Comparison of ENCODE assay signal across 10 mouse cellular contexts in the genomic region with DNA sequence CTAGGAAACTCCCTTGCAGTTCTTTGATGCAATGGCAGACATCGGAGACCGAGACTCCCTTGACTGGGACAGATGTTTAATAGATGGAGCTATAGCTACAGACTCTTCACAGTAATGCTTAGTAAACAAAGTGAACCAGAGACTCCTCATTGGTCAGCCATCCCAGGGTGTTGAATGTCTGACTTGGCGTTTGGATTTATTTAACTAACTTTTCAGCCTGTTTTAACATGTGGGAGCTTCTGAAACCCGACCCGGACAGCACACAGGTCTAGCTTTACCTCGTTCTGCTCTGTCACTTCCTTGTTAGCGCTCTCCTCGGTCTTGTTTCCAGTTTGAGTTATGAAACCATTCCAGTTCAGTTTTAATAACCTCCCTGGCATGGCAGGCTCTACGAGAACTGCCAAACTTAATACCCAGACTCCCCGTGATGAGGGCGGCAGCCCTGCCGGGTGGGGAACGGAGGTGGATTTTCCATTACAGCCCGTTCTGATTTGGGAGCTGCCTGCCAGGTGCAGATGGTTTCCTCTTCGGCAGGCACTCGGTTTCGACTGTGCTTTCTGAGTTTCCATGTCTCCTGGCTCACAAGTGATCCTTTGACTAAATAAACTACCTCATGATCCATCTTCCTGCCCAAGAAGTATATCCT.
DNase-seq lines count a peak whose midpoint lies in the region; ATAC-seq and TF ChIP-seq lines count a peak whose summit lies in the region.
"Had no signal": no experiment of that assay in that cellular context is flagged by ENCODE, and none has a peak within 500 bp of the region (broad histone marks: within the 10 kb centered on the region; RNA-seq: fewer than 3 reads in every experiment).

No protein-coding gene starts in this region.

- no peaks in the 10 kb centered on the region; the same call in 1 of the 2 replicates for H3K27me3 ChIP-seq in lung, embryonic 16.5 days (ENCODE audit: control insufficient read depth, insufficient read depth, low read depth, low read length)
- no peaks in the 10 kb centered on the region for H3K27me3 ChIP-seq in intestine, embryonic 15.5 days (replicated peaks)
- H3K27me3 ChIP-seq in limb, embryonic 15.5 days = no peaks in the 10 kb centered on the region
- no peaks in the 10 kb centered on the region for H3K27me3 ChIP-seq in heart, adult 2 months (ENCODE audit: control insufficient read depth, insufficient read depth, low read length)
- H3K27me3 ChIP-seq: liver, embryonic 12.5 days had no signal

- no peak overlapping the region for H3K4me3 ChIP-seq in lung, embryonic 16.5 days (ENCODE audit: low read length)
- no peak overlapping the region for H3K4me3 ChIP-seq in intestine, embryonic 15.5 days (replicated peaks)
- peak overlapping the region; percentile 21 for H3K4me3 ChIP-seq in limb, embryonic 15.5 days
- no peak overlapping the region for H3K4me3 ChIP-seq in heart, adult 2 months
- H3K4me3 ChIP-seq: liver, embryonic 12.5 days had no signal

- TF ChIP-seq CTCF in heart, adult 2 months (IDR thresholded peaks at IDR 0.05) = no peak

- no peak overlapping the region for H3K9ac ChIP-seq in lung, embryonic 16.5 days (ENCODE audit: low read length)
- no peak overlapping the region for H3K9ac ChIP-seq in intestine, embryonic 15.5 days
- no peak overlapping the region for H3K9ac ChIP-seq in limb, embryonic 15.5 days
- no peak overlapping the region for H3K9ac ChIP-seq in heart, adult 2 months (ENCODE audit: low read depth, low read length)
- H3K9ac ChIP-seq: liver, embryonic 12.5 days had no signal

- peaks cover 5% of the 10 kb centered on the region; the same call in 1 of the 2 replicates for H3K4me1 ChIP-seq in lung, embryonic 16.5 days (replicated peaks; ENCODE audit: control insufficient read depth, insufficient read depth, low read length)
- no peaks in the 10 kb centered on the region for H3K4me1 ChIP-seq in intestine, embryonic 15.5 days (replicated peaks)
- peaks cover 17% of the 10 kb centered on the region for H3K4me1 ChIP-seq in limb, embryonic 15.5 days
- no peaks in the 10 kb centered on the region for H3K4me1 ChIP-seq in heart, adult 2 months (ENCODE audit: control insufficient read depth, insufficient read depth, low read length)
- H3K4me1 ChIP-seq: liver, embryonic 12.5 days had no signal

- no peak overlapping the region for H3K27ac ChIP-seq in lung, embryonic 16.5 days (ENCODE audit: low read length)
- no peak overlapping the region for H3K27ac ChIP-seq in intestine, embryonic 15.5 days
- H3K27ac ChIP-seq in limb, embryonic 15.5 days = peak overlapping the region; percentile 84
- no peak overlapping the region for H3K27ac ChIP-seq in heart, adult 2 months
- H3K27ac ChIP-seq: liver, embryonic 12.5 days had no signal

- intact Hi-C loops in heart, adult 2 months (cut with DNase I) = no loop called here

- H3K79me2 ChIP-seq in heart, adult 2 months (replicated peaks; ENCODE audit: control insufficient read depth, insufficient read depth, low read length) = no peaks in the 10 kb centered on the region

- TF ChIP-seq POLR2A in heart, adult 2 months (IDR thresholded peaks at IDR 0.05; ENCODE audit: insufficient read depth, low read depth, low read length) = no peak

- no peaks in the 10 kb centered on the region for H3K36me3 ChIP-seq in lung, embryonic 16.5 days (ENCODE audit: control insufficient read depth, insufficient read depth, low read length)
- no peaks in the 10 kb centered on the region for H3K36me3 ChIP-seq in intestine, embryonic 15.5 days
- H3K36me3 ChIP-seq in limb, embryonic 15.5 days = no peaks in the 10 kb centered on the region
- no peaks in the 10 kb centered on the region for H3K36me3 ChIP-seq in heart, adult 2 months (ENCODE audit: control insufficient read depth, insufficient read depth, low read length)
- H3K36me3 ChIP-seq: liver, embryonic 12.5 days had no signal

- TF ChIP-seq EP300 in heart, adult 2 months (IDR thresholded peaks at IDR 0.05; ENCODE audit: insufficient read depth, low read depth, low read length) = no peak

- no peaks in the 10 kb centered on the region for H3K9me3 ChIP-seq in lung, embryonic 16.5 days (ENCODE audit: control insufficient read depth, low read length)
- H3K9me3 ChIP-seq in intestine, embryonic 15.5 days = no peaks in the 10 kb centered on the region
- no peaks in the 10 kb centered on the region for H3K9me3 ChIP-seq in limb, embryonic 15.5 days
- H3K9me3 ChIP-seq: liver, embryonic 12.5 days had no signal

- WGBS in lung, embryonic 16.5 days = 39% methylated on average over 17 of the region's 17 CpGs
- WGBS in intestine, embryonic 15.5 days = 41% methylated on average over 17 of the region's 17 CpGs
- WGBS in limb, embryonic 15.5 days = 16% methylated on average over 17 of the region's 17 CpGs
- WGBS in heart, adult 2 months = 79% methylated on average over 17 of the region's 17 CpGs

- no peak for DNase-seq in lung, postnatal 36 days
- peak; percentile 58 for DNase-seq in forelimb bud, embryonic 11.5 days (ENCODE audit: low read depth, low spot score)
- no peak for DNase-seq in heart, adult 2 months
- DNase-seq: layer of hippocampus, adult 9-11 months had no signal

- H3K4me2 ChIP-seq in lung, embryonic 16.5 days (ENCODE audit: low read depth, low read length) = peak overlapping the region; percentile 41
- H3K4me2 ChIP-seq in intestine, embryonic 15.5 days (replicated peaks) = peak overlapping the region; percentile 40
- peak overlapping the region; percentile 38 for H3K4me2 ChIP-seq in limb, embryonic 15.5 days
- H3K4me2 ChIP-seq: liver, embryonic 12.5 days had no signal

- ATAC-seq in lung, embryonic 16.5 days (ENCODE audit: low read depth) = no peak
- ATAC-seq in intestine, embryonic 15.5 days = no peak
- ATAC-seq in limb, embryonic 15.5 days (ENCODE audit: insufficient number of reproducible peaks, low FRiP score, low TSS enrichment, low read depth) = peak; percentile 87
- ATAC-seq in megakaryocyte-erythroid progenitor cell, adult 5-6 weeks (replicated peaks; ENCODE audit: low FRiP score, low TSS enrichment, poor library complexity, severe bottlenecking) = no peak
- ATAC-seq in megakaryocyte, adult 5-6 weeks (ENCODE audit: poor library complexity, severe bottlenecking) = no peak
- ATAC-seq: liver, embryonic 12.5 days had no signal
